Mouse (Mus musculus): ENCODE measurements at regions not wholly inside any gene's neighbourhood (a gene's known extent, or its start where the extent isn't known, plus 50 kb on each side); places are given as distances from the start of the nearest gene placed in this dataset.

DNA sequence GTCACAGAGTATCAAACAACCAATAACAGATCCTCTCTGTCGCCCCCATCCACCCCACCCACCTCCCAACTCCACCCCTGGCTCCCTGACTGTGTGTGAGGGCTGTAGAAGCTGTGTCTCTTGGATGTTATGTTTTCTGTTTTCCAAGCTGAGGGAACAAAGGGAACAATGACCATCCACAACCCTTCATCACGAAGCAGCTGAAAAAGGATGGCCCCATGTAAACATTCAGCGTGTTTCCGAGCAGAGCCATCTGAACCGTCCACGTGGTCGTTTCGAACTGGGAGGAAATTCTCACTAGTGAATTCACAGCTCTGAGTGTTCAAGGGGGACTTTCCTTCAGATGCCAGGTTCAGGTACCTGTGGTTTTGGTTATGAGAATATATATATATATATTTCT, 84.1 kb upstream of the Nck2 start:
- TF ChIP-seq HCFC1 (IDR thresholded peaks at IDR 0.05; ENCODE audit: borderline replicate concordance, insufficient read depth, low read length) (no peak), CHD2 (IDR thresholded peaks at IDR 0.05; ENCODE audit: low read depth, low read length) (no peak), ZC3H11A (IDR thresholded peaks at IDR 0.05; ENCODE audit: borderline replicate concordance, low read depth, low read length) (no peak), MAFK (IDR thresholded peaks at IDR 0.05; ENCODE audit: insufficient read depth, low read depth, low read length) (no peak), ZNF384 (IDR thresholded peaks at IDR 0.05; ENCODE audit: low read depth, low read length) (no peak)
- H3K9ac ChIP-seq (ENCODE audit: insufficient read depth, low read depth, low read length, poor library complexity, severe bottlenecking): no peak overlapping the region
- H3K9me3 ChIP-seq (ENCODE audit: control insufficient read depth, insufficient read depth, low read depth, low read length): 0 out of 2 replicates have a peak, but pooled peaks cover under 1% of the 10 kb centered on the region
- in situ Hi-C loops (cut with MboI; ENCODE audit: low sequenced_read_pairs in 2 of 2, unreplicated experiment in 2 of 2): no loop called here
- no peaks in the 10 kb centered on the region for H3K4me1 ChIP-seq (ENCODE audit: control insufficient read depth in 2 of 2, insufficient read depth in 2 of 2, low read length in 2 of 2, poor library complexity in 1 of 2)
- no peak overlapping the region for H3K27ac ChIP-seq (ENCODE audit: insufficient read depth, low read depth, low read length, poor library complexity, severe bottlenecking)
- no peak overlapping the region for H3K4me3 ChIP-seq (ENCODE audit: insufficient read depth in 1 of 2, low read depth in 1 of 2, low read length in 2 of 2, poor library complexity in 1 of 2, severe bottlenecking in 1 of 2)
- no peak for DNase-seq (ENCODE audit: low read depth, low spot score)
- H3K36me3 ChIP-seq (ENCODE audit: control insufficient read depth, insufficient read depth, low read length, poor library complexity, severe bottlenecking): no peaks in the 10 kb centered on the region

DNA sequence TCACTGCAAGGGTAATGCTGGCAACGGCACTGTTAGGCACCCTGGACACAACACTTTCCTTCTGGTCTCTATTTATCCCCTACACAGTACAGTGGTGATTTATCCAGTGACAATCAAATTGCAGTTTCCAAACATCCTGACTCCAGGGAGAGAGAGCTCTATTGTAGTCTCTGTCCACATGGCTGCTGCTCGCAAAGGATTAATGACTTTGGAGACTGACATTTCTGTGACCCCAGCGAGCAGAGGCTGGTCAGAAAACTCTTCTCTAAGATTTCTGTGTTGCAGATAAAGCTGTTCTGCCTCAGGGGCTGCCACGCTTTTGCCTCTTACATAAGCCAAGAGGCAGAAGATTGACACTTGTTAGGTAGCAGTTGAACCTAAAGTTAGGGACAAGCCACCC, 83.6 kb upstream of the Nck2 start:
- no peak for TF ChIP-seq ZNF384 (IDR thresholded peaks at IDR 0.05; ENCODE audit: low read depth, low read length)
- no peak for TF ChIP-seq MAFK (IDR thresholded peaks at IDR 0.05; ENCODE audit: insufficient read depth, low read depth, low read length)
- TF ChIP-seq ZC3H11A (IDR thresholded peaks at IDR 0.05; ENCODE audit: borderline replicate concordance, low read depth, low read length): no peak
- TF ChIP-seq HCFC1 (IDR thresholded peaks at IDR 0.05; ENCODE audit: borderline replicate concordance, insufficient read depth, low read length): no peak
- no peak for TF ChIP-seq CHD2 (IDR thresholded peaks at IDR 0.05; ENCODE audit: low read depth, low read length)
- in situ Hi-C loops (cut with MboI; ENCODE audit: low sequenced_read_pairs in 2 of 2, unreplicated experiment in 2 of 2): no loop called here
- Histone ChIP-seq H3K4me3 (ENCODE audit: insufficient read depth in 1 of 2, low read depth in 1 of 2, low read length in 2 of 2, poor library complexity in 1 of 2, severe bottlenecking in 1 of 2) (no peak overlapping the region), H3K36me3 (ENCODE audit: control insufficient read depth, insufficient read depth, low read length, poor library complexity, severe bottlenecking) (no peaks in the 10 kb centered on the region), H3K4me1 (ENCODE audit: control insufficient read depth in 2 of 2, insufficient read depth in 2 of 2, low read length in 2 of 2, poor library complexity in 1 of 2) (no peaks in the 10 kb centered on the region), H3K9me3 (ENCODE audit: control insufficient read depth, insufficient read depth, low read depth, low read length) (no peaks in the 10 kb centered on the region), H3K9ac (ENCODE audit: insufficient read depth, low read depth, low read length, poor library complexity, severe bottlenecking) (no peak overlapping the region), H3K27ac (ENCODE audit: insufficient read depth, low read depth, low read length, poor library complexity, severe bottlenecking) (no peak overlapping the region)
- no peak for DNase-seq (ENCODE audit: low read depth, low spot score)

DNA sequence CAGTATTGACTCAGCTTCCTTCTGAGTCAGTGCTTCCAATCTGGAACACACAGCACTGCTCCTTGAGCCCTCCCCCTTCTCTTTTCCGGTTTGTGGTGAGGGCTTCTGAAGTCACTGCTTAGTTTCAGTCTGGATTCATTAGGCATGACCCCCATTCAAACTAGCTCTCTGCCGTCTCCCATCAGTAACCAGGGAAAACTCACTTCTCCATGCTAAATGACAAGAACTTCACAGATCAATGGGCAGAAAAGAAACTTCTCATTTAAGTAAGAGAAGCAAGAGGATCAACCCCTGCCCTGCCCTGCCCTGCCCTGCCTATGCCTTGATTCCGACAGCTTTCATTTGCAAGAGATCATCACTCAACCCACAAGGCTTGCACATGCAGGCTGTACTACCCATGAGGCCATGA, 82.9 kb upstream of the Nck2 start:
- Histone ChIP-seq H3K4me1 (ENCODE audit: control insufficient read depth in 2 of 2, insufficient read depth in 2 of 2, low read length in 2 of 2, poor library complexity in 1 of 2) (no peaks in the 10 kb centered on the region), H3K9ac (ENCODE audit: insufficient read depth, low read depth, low read length, poor library complexity, severe bottlenecking) (no peak overlapping the region), H3K9me3 (ENCODE audit: control insufficient read depth, insufficient read depth, low read depth, low read length) (no peaks in the 10 kb centered on the region), H3K27ac (ENCODE audit: insufficient read depth, low read depth, low read length, poor library complexity, severe bottlenecking) (no peak overlapping the region), H3K36me3 (ENCODE audit: control insufficient read depth, insufficient read depth, low read length, poor library complexity, severe bottlenecking) (no peaks in the 10 kb centered on the region), H3K4me3 (ENCODE audit: insufficient read depth in 1 of 2, low read depth in 1 of 2, low read length in 2 of 2, poor library complexity in 1 of 2, severe bottlenecking in 1 of 2) (no peak overlapping the region)
- TF ChIP-seq ZC3H11A (IDR thresholded peaks at IDR 0.05; ENCODE audit: borderline replicate concordance, low read depth, low read length) (no peak), CHD2 (IDR thresholded peaks at IDR 0.05; ENCODE audit: low read depth, low read length) (no peak), ZNF384 (IDR thresholded peaks at IDR 0.05; ENCODE audit: low read depth, low read length) (no peak)
- DNase-seq (ENCODE audit: low read depth, low spot score): no peak
- in situ Hi-C loops (cut with MboI; ENCODE audit: low sequenced_read_pairs in 2 of 2, unreplicated experiment in 2 of 2): no loop called here

DNA sequence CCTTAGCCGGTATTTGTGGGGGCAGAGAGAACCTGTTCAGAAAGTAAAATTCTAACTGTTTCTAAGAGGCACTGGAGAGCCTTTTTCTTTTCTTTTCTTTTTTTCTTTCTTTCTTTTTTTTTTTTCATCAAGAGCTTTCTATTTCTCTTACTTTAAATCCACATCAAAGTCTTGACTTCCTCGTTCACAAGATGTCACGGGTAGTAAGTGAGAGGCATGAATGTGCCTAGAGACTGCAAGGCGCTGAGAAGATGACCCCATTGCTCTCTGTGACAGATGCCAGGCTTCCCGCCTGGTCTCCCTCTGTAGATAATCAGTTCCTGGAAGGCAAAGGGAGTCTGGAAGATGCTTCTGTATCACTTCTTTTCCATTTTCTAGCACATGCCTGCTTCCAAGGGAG, 82.2 kb upstream of the Nck2 start:
- no peak overlapping the region for H3K4me3 ChIP-seq (ENCODE audit: insufficient read depth in 1 of 2, low read depth in 1 of 2, low read length in 2 of 2, poor library complexity in 1 of 2, severe bottlenecking in 1 of 2)
- in situ Hi-C loops (cut with MboI; ENCODE audit: low sequenced_read_pairs in 2 of 2, unreplicated experiment in 2 of 2): no loop called here

DNA sequence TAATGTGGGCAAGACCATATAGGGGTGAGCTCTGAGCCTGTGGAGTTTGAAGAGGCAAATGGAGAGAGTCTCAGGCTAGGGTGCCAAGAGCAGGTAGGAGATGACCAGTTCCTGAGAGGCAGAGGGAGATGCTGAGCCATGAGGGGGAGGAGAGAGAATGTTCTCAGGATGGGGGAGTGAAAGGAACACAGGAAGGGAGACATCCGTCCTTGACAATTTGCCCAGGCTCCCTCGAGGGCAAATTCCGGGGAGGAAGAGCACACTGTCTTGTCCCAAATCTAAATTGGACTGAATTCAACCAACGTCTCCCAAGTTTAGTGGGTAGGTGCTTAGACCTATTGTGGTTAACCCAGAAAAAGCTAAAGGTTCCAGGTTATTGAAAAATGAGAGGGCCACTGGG, 81.2 kb upstream of the Nck2 start:
- Histone ChIP-seq H3K4me1 (ENCODE audit: control insufficient read depth in 2 of 2, insufficient read depth in 2 of 2, low read length in 2 of 2, poor library complexity in 1 of 2) (no peaks in the 10 kb centered on the region), H3K27ac (ENCODE audit: insufficient read depth, low read depth, low read length, poor library complexity, severe bottlenecking) (no peak overlapping the region), H3K36me3 (ENCODE audit: control insufficient read depth, insufficient read depth, low read length, poor library complexity, severe bottlenecking) (no peaks in the 10 kb centered on the region), H3K9ac (ENCODE audit: insufficient read depth, low read depth, low read length, poor library complexity, severe bottlenecking) (no peak overlapping the region), H3K9me3 (ENCODE audit: control insufficient read depth, insufficient read depth, low read depth, low read length) (no peaks in the 10 kb centered on the region), H3K4me3 (ENCODE audit: insufficient read depth in 1 of 2, low read depth in 1 of 2, low read length in 2 of 2, poor library complexity in 1 of 2, severe bottlenecking in 1 of 2) (no peak overlapping the region)
- DNase-seq (ENCODE audit: low read depth, low spot score): no peak
- TF ChIP-seq HCFC1 (IDR thresholded peaks at IDR 0.05; ENCODE audit: borderline replicate concordance, insufficient read depth, low read length): no peak
- no peak for TF ChIP-seq ZNF384 (IDR thresholded peaks at IDR 0.05; ENCODE audit: low read depth, low read length)
- no peak for TF ChIP-seq MAFK (IDR thresholded peaks at IDR 0.05; ENCODE audit: insufficient read depth, low read depth, low read length)
- no peak for TF ChIP-seq ZC3H11A (IDR thresholded peaks at IDR 0.05; ENCODE audit: borderline replicate concordance, low read depth, low read length)
- TF ChIP-seq CHD2 (IDR thresholded peaks at IDR 0.05; ENCODE audit: low read depth, low read length): no peak
- in situ Hi-C loops (cut with MboI; ENCODE audit: low sequenced_read_pairs in 2 of 2, unreplicated experiment in 2 of 2): no loop called here

More for the DNA sequence above, 82.2 kb upstream of the Nck2 start:
- Histone ChIP-seq H3K4me1 (ENCODE audit: control insufficient read depth in 2 of 2, insufficient read depth in 2 of 2, low read length in 2 of 2, poor library complexity in 1 of 2) (no peaks in the 10 kb centered on the region), H3K27ac (ENCODE audit: insufficient read depth, low read depth, low read length, poor library complexity, severe bottlenecking) (no peak overlapping the region), H3K9me3 (ENCODE audit: control insufficient read depth, insufficient read depth, low read depth, low read length) (no peaks in the 10 kb centered on the region), H3K9ac (ENCODE audit: insufficient read depth, low read depth, low read length, poor library complexity, severe bottlenecking) (no peak overlapping the region), H3K36me3 (ENCODE audit: control insufficient read depth, insufficient read depth, low read length, poor library complexity, severe bottlenecking) (no peaks in the 10 kb centered on the region)
- TF ChIP-seq ZC3H11A (IDR thresholded peaks at IDR 0.05; ENCODE audit: borderline replicate concordance, low read depth, low read length): no peak
- TF ChIP-seq ZNF384 (IDR thresholded peaks at IDR 0.05; ENCODE audit: low read depth, low read length): no peak
- TF ChIP-seq HCFC1 (IDR thresholded peaks at IDR 0.05; ENCODE audit: borderline replicate concordance, insufficient read depth, low read length): no peak
- DNase-seq (ENCODE audit: low read depth, low spot score): no peak

Measured in ES-E14 (cell line).